Mouse (Mus musculus) left cerebral cortex, adult 2 months (tissue): ENCODE results near the gene Gm3233. TPM values are rescaled to one million over a fixed set of nuclear protein-coding genes. Genes with fewer than 3 reads are reported as not detected.
"Not testable (repeated sequence)": the region's sequence is repeated elsewhere in the genome, so short reads cannot be mapped to it uniquely, and the experiment has no call there.

Source experiments
- DNase-seq, 2 experiments: peaks; one replicate each; pipeline ENCODE4 v3.0.0; 2021 to 2022; ENCODE audit warnings: low spot score in 2 of 2, mixed read lengths in 1 of 2; ENCODE audit errors: extremely low spot score in 1 of 2
- H3K27ac ChIP-seq: fragments of 200-600 bp; 2 replicates; pipeline ENCODE4 v1.8.1; 2022
- H3K4me3 ChIP-seq: fragments of 200-600 bp; 2 replicates; pipeline ENCODE4 v1.8.1; 2022
- CTCF ChIP-seq: fragments of 200-600 bp; IDR thresholded peaks from 2 replicates; pipeline ENCODE4 v1.8.1; 2022; ENCODE audit warnings: antibody characterized with exemption, mild to moderate bottlenecking, moderate library complexity
- intact Hi-C: fragments of 180-260 bp; cut with DNase I; formaldehyde crosslinking; loops from one replicate; pipeline ENCODE4 v1.15.1; 2025
- long read RNA-seq, 2 experiments: library from polyadenylated mRNA; stranded (forward); transcript quantifications; one replicate each; pipeline ENCODE4 v2.0.0; 2021; ENCODE audit warnings: borderline mapping rate in 2 of 2
- total RNA-seq, 2 experiments: library from RNA; stranded (reverse); gene quantifications; 2 replicates each; pipeline ENCODE4 v1.2.3; 2021

Gene Gm3233
- total RNA-seq, result not detected
- long read RNA-seq, experiment 1, result 0 reads
- long read RNA-seq, experiment 2, result 0 reads

GRCm38 (mm10) chr10:77759582-77759981, at the start of gene Gm3233:
TSS of gene Gm3233 (minus strand) at chr10:77759682.
- intact Hi-C loops, DNase-seq, H3K27ac ChIP-seq, H3K4me3 ChIP-seq: not testable (repeated sequence)

DNA sequence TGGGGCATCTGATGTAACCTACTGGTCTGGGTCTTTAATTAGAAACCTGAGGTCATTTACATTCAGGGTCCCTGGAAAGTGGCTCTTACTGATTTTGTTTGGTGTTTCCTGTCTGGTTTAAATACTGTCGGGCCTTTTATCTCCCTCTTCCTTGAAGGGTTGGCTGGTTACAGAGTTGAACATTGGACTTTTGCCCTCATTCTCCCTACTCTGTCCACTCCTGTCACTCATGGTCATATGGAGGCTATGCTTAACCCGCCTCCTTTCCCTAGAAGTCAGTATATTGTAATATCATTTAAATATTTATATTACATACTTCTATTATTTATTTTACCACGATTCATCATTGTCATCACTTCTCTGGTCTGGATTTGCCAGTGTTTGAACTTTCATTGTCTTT, 44.6 kb upstream of the Gm3233 start:
- no peak for DNase-seq
- Histone ChIP-seq H3K27ac (no peak overlapping the region), H3K4me3 (no peak overlapping the region)
- no peak for TF ChIP-seq CTCF
- intact Hi-C loops, result no loop called here

DNA sequence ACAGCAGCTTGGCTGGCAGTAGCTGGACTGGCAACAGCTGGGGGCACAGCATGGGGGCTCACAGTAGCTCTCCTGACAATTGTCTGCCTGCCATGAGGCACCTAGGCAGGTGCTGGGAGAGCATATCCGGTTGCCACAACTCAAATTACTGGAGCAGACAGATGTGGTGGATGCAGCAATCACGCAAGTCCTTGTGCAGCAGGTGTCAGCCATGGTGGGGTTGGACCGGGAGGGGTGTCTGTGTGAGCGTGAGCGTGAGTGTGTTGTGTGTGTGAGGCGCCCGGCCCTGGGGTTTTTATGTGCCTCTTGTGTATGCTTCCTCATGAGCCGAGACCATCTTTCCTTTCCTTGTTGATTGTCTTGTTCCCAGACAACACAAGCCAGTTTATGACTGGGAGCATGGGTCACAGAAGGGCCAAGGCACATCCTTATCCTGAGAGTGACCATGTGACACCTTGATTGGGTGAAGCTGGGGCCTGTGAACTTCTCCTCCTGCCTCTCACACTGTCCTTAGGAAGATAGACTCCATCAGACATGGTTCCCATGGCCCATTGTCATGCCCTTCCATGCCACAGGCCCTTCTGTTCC, 39.5 kb upstream of the Gm3233 start, which contains the start of gene Gm19668:
Gm19668 (minus strand) TSS at position 213 of the 588 bp plus-strand sequence.
- no peak for DNase-seq
- intact Hi-C loops, result loop anchor here (5.0 kb wide), 1 partner anchor 63 kb away; the partner anchor contains the start of gene Gm3285
- no peak within 1 kb of the TSS for H3K27ac ChIP-seq
- no peak for TF ChIP-seq CTCF
- H3K4me3 ChIP-seq, result no peak within 1 kb of the TSS

GRCm38 (mm10) chr10:77798164-77798920, 38.9 kb upstream of the Gm3233 start:
- not testable (repeated sequence) for DNase-seq, H3K27ac ChIP-seq, H3K4me3 ChIP-seq
- intact Hi-C loops, result loop anchor here (5.0 kb wide), 1 partner anchor 64 kb away; the partner anchor contains the start of gene Gm3285

- H3K4me3 ChIP-seq, result no peak overlapping the region
- no peak overlapping the region for H3K27ac ChIP-seq
- intact Hi-C loops, result loop anchor here (5.0 kb wide), 1 partner anchor 65 kb away; the partner anchor contains the start of gene Gm3285
- no peak for TF ChIP-seq CTCF
- DNase-seq, result no peak
Observed at GRCm38 (mm10) chr10:77797677-77798076, 38.2 kb upstream of the Gm3233 start.

GRCm38 (mm10) chr10:77794976-77795375, 35.5 kb upstream of the Gm3233 start, which contains the start of gene Gm9639:
TSS of gene Gm9639 (minus strand) at chr10:77795076.
- TF ChIP-seq CTCF, result no peak
- intact Hi-C loops, result loop anchor here (5.0 kb wide), 1 partner anchor 67 kb away; the partner anchor contains the start of gene Gm3285
- no peak within 1 kb of the TSS for H3K27ac ChIP-seq
- H3K4me3 ChIP-seq, result no peak within 1 kb of the TSS
- no peak for DNase-seq

DNA sequence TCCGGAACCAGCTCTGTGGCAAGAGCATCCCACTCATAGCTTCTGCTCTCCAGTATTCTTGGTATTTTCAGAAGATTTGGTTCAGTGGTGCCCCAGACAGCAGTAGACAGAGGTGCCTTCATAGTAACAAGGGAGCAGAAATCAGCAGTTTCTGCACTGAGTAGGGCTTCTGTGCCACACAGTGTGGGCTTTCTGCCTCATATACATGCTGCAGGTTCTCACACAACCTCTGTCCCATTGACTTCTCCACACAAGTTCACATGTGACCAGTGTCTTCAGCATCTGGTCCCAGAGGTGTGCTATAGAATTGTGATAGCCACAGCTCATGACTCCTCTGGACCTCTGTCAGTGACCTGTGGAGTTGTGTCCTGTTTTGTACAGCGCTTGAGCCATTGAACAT, 29.1 kb upstream of the Gm3233 start:
- intact Hi-C loops, result no loop called here
- Histone ChIP-seq H3K4me3 (no peak overlapping the region), H3K27ac (no peak overlapping the region)
- no peak for TF ChIP-seq CTCF
- DNase-seq, result no peak

DNA sequence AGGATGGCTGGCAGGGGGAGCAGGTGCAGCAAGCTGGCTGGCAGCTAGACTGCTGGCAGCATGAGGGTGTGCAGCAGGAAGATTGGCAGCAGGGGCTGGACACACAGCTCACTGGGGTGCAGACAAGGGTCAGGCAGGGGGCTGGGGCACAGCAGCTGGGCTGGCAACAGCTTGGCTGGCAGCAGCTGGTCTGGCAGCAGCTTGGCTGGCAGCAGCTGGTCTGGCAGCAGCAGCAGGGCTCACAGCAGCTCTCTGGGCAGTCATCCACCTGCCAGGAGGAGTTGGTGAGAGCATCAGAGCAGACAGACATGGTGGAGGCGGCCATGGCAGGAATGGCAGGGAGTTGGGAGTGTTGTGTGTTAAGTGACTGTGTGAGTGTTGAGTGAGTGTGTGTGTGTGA, 28.4 kb upstream of the Gm3233 start, which contains the start of gene Gm7137:
Gm7137 (minus strand) TSS at position 325 of the 400 bp plus-strand sequence.
- intact Hi-C loops, DNase-seq, H3K4me3 ChIP-seq, H3K27ac ChIP-seq: not testable (repeated sequence)

GRCm38 (mm10) chr10:77783396-77783795, 23.9 kb upstream of the Gm3233 start:
- intact Hi-C loops, DNase-seq, H3K27ac ChIP-seq, H3K4me3 ChIP-seq: not testable (repeated sequence)

- DNase-seq, H3K4me3 ChIP-seq, H3K27ac ChIP-seq, intact Hi-C loops: not testable (repeated sequence)
Observed at GRCm38 (mm10) chr10:77782442-77782841, 23.0 kb upstream of the Gm3233 start, which contains the start of gene Gm3250. TSS of gene Gm3250 (minus strand) at chr10:77782542.

DNA sequence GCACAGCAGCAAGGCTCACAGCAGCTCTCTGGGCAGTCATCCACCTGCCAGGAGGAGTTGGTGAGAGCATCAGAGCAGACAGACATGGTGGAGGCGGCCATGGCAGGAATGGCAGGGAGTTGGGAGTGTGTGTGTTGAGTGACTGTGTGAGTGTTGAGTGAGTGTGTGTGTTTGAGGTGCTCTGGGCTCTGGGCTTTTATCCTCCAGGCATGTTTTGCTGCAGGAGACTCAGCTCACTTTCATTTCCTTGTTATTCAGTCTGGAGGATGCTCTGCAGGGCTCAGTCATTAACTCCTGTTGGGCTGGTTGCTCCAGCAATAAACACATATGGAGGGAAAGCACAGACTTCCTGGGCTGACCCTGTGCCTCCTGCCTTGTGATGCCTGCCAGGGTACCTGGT, 17.4 kb upstream of the Gm3233 start, which contains the start of gene Gm7138:
Gm7138 (minus strand) TSS at position 101 of the 400 bp plus-strand sequence.
- H3K27ac ChIP-seq, H3K4me3 ChIP-seq, DNase-seq, intact Hi-C loops: not testable (repeated sequence)

DNA sequence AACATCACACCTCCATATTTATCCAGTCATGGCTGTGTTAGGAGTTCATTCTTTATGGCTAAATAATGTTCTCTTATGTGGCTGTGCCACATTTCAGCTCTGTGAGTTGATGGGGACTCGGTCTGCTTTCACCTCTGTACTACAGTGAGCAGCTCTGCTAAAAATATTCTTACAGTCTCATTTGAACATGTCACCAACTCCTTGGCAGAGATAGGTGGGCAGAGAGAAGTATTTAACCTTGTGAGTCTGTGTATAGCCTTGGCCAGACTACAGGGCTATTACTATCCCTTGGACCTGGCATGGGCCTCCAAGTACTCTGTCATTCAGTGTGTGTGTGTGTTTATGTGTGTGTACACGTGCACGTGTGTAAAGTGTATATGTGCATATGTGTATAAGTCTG, 12.7 kb upstream of the Gm3233 start:
- intact Hi-C loops, DNase-seq, H3K27ac ChIP-seq, H3K4me3 ChIP-seq: not testable (repeated sequence)

GRCm38 (mm10) chr10:77771225-77771624, 11.7 kb upstream of the Gm3233 start, which contains the start of gene Gm3238:
TSS of gene Gm3238 (minus strand) at chr10:77771325.
- H3K4me3 ChIP-seq, DNase-seq, H3K27ac ChIP-seq, intact Hi-C loops: not testable (repeated sequence)
